ENCODE assay signal across 8 mouse cellular contexts in the genomic region with DNA sequence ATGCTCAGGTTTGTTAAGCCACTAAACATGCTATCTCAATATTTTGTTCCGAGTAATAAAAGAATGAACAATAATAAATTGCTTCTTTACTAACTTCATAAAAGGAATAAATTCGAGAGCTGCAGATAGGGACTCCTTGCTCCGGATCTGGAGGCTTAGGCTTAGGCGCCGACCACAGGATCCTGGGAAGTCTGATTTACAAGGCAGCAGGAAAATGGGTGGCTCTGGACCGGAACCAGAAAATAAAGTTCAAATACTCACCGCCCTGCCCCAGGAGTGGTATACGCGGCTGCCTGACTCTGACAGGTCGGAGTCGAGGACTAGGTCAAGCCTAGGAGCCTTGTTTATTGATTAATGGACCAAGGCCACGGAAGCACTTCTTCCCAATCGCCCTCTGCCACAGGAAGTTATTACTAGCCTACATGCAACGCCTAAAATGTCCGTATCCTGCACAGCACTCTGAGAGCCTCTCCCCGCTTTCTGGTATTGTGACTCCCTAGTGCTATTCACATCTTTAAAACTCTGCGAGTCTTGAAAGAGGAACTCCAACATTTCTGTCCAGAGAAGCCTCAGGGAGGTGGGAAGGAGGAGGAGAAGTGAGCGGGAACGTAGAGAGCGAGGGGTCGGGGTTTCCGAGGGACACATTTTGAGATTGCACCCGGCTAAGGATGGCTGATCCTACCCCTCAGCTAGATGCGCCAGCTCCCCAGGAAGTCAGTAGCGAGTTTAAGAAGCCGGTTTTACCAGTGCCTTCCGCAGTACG. TPM values are rescaled to one million over a fixed set of nuclear protein-coding genes. Genes with fewer than 3 reads are reported as not detected.
DNase-seq lines count a peak whose midpoint lies in the region; ATAC-seq and TF ChIP-seq lines count a peak whose summit lies in the region.

Gene Slc4a1ap (plus strand): TSS at position 642 of the 763 bp plus-strand sequence.

- H3K9ac ChIP-seq in hindbrain, postnatal 0 days (replicated peaks; ENCODE audit: low read length): peak within 1 kb of the TSS; percentile 83

- no peaks in the 10 kb centered on the region for H3K9me3 ChIP-seq in hindbrain, postnatal 0 days (ENCODE audit: low read length)

- WGBS in hindbrain, postnatal 0 days: under 1% methylated on average over 28 of the region's 28 CpGs

- H3K4me1 ChIP-seq in hindbrain, postnatal 0 days (ENCODE audit: insufficient read depth, low read length): peaks cover 16% of the 10 kb centered on the region

- no peaks in the 10 kb centered on the region for H3K27me3 ChIP-seq in hindbrain, postnatal 0 days (ENCODE audit: insufficient read depth, low read length)

- peak within 1 kb of the TSS; percentile 100 for H3K4me3 ChIP-seq in gastrocnemius, adult 2 months
- H3K4me3 ChIP-seq in hindbrain, postnatal 0 days (ENCODE audit: low read length): peak within 1 kb of the TSS; percentile 96
- peak within 1 kb of the TSS; percentile 85 for H3K4me3 ChIP-seq in left cerebral cortex, adult 2 months

- intact Hi-C loops in gastrocnemius, adult 2 months (cut with DNase I): no loop called here
- intact Hi-C loops in left cerebral cortex, adult 2 months (cut with DNase I): loop anchor here (2.0 kb wide), 1 partner anchor 74 kb away; the partner anchor contains the start of gene Zfp512

- DNase-seq in ZHBTc4 (ENCODE audit: low read depth, low spot score): peak; percentile 87
- DNase-seq in gastrocnemius, adult 2 months: peak; percentile 80
- DNase-seq in hindbrain, postnatal 0 days (ENCODE audit: low spot score): peak; percentile 83
- peak; percentile 66 to 80 for DNase-seq in left cerebral cortex, adult 2 months (ENCODE audit: extremely low spot score in 1 of 2, low spot score in 2 of 2)
- DNase-seq in right cerebral cortex, adult 2 months (ENCODE audit: low spot score in 2 of 2): peak; percentile 78 to 87
- peak; percentile 78 for DNase-seq in urinary bladder, postnatal 14 days (ENCODE audit: low spot score)

- ATAC-seq in common myeloid progenitor, adult 5-6 weeks (replicated peaks; ENCODE audit: low read depth, poor library complexity, severe bottlenecking): peak; percentile 93
- ATAC-seq in hindbrain, postnatal 0 days: peak; percentile 94
- ATAC-seq in megakaryocyte, adult 5-6 weeks (ENCODE audit: poor library complexity, severe bottlenecking): peak; percentile 94

- peak within 1 kb of the TSS; percentile 99 for H3K4me2 ChIP-seq in hindbrain, postnatal 0 days (ENCODE audit: low read depth, low read length)

- TF ChIP-seq CTCF in gastrocnemius, adult 2 months (IDR thresholded peaks at IDR 0.05): no peak
- TF ChIP-seq CTCF in hindbrain, postnatal 0 days (IDR thresholded peaks at IDR 0.05; ENCODE audit: low read depth): no peak
- no peak for TF ChIP-seq CTCF in left cerebral cortex, adult 2 months (IDR thresholded peaks at IDR 0.05)

- peak within 1 kb of the TSS; percentile 95 for H3K27ac ChIP-seq in gastrocnemius, adult 2 months
- H3K27ac ChIP-seq in hindbrain, postnatal 0 days: peak within 1 kb of the TSS; percentile 89
- peak within 1 kb of the TSS; percentile 95 for H3K27ac ChIP-seq in left cerebral cortex, adult 2 months

- H3K36me3 ChIP-seq in hindbrain, postnatal 0 days (ENCODE audit: insufficient read depth, low read length): peaks cover 13% of the 10 kb centered on the region; the same call in 1 of the 2 replicates

RNA-seq across cellular contexts. Expression of gene Slc4a1ap, which starts in this region (rescaled TPM):
- 55.9 and 61.4 TPM in 2 replicates for total RNA-seq in common myeloid progenitor, adult 5-6 weeks (2017)
- total RNA-seq in gastrocnemius, adult 2 months (2021): 10 to 100 TPM; 20.5 to 25.7 TPM
- total RNA-seq in hindbrain, postnatal 0 days (2014; rRNA removed): 38.0 and 43.4 TPM in 2 replicates
- 32.0 and 32.5 TPM in 2 replicates for polyA plus RNA-seq in hindbrain, postnatal 0 days (2015; fragmentation: Nextera tagmentation; extraction: Ambion mirVana)
- 10 to 100 TPM; 49.3 TPM for total RNA-seq in left cerebral cortex, adult 2 months (2021)
- 41.3 and 50.5 TPM in 2 replicates for total RNA-seq in megakaryocyte, adult 5-6 weeks (2015)
- total RNA-seq in megakaryocyte, adult 5-6 weeks (2017): 44.2 and 54.6 TPM in 2 replicates

Comparison
In these comparisons a context has a peak if more than half of its experiments do, and no peak if none do; other contexts are left out.
1. Peak in every context shown above with its lines: DNase-seq, ATAC-seq, H3K4me3 ChIP-seq and H3K27ac ChIP-seq.